Mouse (Mus musculus): ENCODE data around the gene Hacd3.

Hacd3 gene

DNA sequence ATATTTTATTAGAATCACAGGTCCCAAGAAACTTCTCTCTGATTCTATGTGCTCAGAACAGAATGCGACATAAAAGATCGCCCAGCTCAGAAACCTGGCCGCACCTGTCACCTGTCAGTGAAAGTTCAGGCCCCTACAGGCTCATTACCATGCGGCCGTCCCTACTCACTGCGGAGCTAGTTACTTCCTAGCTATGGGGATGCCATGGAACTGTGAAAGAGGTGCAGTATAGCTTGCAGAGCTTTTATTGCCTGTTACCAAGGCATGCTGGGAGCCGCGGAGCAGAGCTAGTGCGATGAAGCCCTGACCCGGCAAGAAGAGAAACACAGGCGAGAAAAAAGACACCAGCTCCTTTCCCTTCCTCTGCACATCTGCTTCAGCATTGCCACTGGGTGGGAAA, 77.5 kb downstream of the Hacd3 start:
- no peak for DNase-seq

DNA sequence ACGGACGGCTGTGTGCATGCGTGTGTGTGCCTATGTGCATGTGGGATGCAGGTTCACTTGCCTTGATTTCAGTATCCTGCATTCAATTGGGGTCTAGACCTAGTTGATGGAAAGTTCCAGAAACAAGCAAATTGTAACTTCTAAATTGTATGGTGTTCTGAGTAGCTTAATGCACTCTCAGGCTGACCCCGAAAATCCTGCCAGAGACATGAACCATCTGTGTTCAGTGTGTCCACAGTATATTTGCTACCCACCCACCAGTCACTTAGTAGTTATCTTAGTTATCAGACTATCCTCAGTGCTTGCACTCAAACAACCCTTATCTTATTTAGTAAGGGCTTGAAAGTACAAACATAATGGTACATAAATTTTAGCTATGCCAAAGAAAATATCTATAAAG, 79.8 kb downstream of the Hacd3 start:
- DNase-seq: no peak

DNA sequence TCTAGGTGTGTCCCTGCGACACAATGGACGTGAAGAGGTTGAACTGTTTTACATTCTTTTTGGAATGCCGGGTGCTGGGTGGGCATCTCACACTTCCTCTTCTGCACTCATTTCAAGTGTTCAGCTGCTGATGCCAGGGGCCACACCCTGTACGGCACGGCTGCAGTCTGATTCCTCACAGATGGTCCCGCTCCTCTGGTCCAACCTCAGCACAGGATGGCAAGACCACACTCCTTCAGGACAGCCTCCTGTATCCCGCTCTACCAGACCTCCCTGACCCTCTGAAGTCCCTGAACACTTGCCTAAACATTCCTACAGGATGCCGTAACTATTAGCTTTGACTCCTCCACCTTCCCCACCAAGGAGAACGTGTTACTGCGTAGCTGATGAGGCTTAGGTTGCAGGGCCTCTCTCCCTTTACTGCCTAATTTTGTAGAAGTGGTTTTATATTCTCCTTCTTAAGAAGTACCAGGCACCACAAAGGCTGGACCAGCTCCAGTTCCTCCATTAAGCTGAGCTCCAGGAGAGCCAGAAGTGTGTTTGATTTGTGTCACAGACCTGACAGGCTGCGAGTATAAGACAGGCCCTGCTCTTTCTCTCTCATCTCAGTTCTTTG, 80.7 kb downstream of the Hacd3 start:
- no peak for DNase-seq

DNA sequence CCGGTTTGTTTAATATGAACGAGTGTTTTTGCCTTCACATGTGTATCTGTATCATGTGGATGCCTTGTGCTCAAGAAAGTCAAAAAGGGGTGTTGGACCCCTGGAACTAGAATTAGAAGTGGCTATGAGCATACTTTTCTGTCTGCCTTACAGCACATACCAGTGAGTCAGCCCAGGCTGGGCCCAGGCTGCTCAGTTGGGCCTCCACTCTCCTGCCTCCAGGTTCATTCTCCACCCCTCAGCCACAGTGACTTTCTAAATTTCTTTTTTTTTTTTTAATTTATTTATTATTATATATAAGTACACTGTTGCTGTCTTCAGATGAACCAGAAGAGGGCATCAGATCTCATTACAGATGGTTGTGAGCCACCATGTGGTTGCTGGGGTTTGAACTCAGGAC, 81.7 kb downstream of the Hacd3 start:
- no peak for DNase-seq

DNA sequence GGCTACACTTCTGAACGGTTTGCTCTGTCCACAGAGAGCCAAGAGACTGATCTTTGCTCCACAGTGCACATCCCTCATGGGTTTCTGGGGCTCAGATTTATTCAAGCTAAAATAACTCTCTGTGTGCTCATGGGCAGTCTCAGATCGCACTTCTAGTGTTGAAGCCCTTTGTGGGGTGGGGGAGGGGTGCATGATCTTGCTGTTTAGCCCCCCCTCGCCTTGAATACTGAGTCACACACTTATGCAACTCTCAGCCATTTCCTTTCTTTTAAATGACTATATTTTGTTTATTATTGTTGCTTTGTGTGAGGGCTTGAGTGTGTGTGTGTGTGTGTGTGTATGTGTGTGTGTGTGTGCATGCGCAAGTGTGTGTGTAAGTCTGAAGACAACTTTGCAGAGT, 82.2 kb downstream of the Hacd3 start:
- DNase-seq: no peak

DNA sequence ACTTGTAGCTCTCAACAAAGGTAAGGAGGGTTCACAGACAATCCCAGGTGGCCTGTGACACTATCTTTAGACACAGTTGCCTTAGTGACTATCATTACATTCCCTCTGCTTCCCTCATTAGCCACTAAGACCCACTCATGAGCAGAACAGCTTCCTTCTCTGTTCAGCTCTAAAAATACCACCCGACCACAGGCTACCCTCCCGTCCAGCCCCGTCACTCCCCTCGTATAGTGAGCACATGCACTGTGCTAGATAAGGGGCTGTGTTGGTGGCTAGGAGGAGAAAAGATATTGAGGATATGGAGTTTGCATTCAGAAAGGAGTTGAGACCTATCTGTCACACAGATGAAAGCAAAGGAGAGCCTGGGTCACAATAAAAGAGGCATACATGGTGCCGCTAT, 83.0 kb downstream of the Hacd3 start:
- DNase-seq: no peak

DNA sequence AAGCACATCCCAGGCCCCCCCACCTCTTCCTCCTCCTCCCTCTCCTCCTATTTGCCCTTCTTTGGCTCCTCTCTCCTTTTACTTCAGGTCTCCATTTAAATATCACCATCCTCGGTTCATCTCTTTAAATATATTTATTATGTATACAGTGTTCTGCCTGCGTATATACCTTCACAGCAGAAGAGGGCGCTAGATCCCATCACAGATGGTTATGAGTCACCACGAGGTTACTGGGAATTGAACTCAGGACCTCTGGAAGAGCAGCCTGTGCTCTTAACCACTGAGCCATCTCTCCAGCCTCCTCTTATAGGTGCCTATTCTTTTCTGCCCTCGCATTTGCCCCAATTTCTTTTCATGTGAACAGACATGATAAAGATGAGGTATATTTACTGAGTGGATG, 84.0 kb downstream of the Hacd3 start:
- no peak for DNase-seq

Measured in kidney, adult 8-10 months (tissue).